Mouse (Mus musculus): ENCODE results near the gene Auts2.

DNA sequence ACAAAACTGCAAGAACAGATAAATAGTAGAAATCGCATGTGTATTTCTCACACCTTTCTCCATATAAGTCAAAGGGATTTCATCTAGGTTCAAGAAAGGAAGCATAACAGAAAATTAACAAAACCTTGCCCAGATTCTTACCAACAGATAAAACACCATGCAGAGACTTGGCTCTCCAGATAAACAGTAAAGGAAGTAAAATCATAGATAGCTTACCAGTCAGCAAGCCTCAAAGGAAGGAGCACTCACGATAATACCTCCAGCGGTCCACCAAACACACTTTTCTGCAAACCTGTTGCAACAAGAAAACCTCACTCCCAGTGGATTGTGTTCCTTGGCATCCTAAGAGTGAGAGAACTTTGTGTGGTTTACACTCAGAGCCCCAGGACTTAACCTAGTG, 147.2 kb downstream of the Auts2 start:
- no peak for TF ChIP-seq HCFC1 (IDR thresholded peaks at IDR 0.05; ENCODE audit: borderline replicate concordance, insufficient read depth, low read length)
- TF ChIP-seq CHD2 (IDR thresholded peaks at IDR 0.05; ENCODE audit: low read depth, low read length), result no peak
- no peak for TF ChIP-seq ZC3H11A (IDR thresholded peaks at IDR 0.05; ENCODE audit: borderline replicate concordance, low read depth, low read length)
